Mouse (Mus musculus): ENCODE measurements around the gene Grk1. TPM values are rescaled to one million over a fixed set of nuclear protein-coding genes. Genes with fewer than 3 reads are reported as not detected.

Grk1 gene
- total and polyA plus RNA-seq, 3 experiments = not detected

DNA sequence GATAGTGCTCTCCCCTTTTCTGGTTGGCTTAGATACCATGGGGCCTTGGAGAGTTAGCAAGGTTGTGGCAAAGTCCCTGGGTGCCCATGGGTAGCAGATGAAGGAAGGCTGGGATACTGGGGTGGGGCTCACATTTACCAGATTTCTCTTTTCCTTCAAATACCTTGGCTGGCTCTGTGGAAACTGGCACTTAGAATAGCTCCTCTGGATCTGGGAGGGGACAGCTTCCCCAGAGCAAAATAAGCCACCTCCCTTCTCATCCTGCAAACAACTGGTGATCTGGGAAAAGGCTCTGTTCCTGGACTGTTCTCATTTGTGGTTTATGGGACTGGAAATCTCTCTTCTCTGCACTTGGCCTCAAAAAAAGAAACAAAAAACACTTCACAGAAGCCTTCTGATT lies 26.0 kb downstream of the Grk1 start:
- Histone ChIP-seq H3K4me2 (ENCODE audit: insufficient read depth, low read depth, poor library complexity, severe bottlenecking) (no peak overlapping the region), H3K27ac (ENCODE audit: insufficient read depth, low read depth) (no peak overlapping the region), H3K4me3 (replicated peaks in 1 of 3; ENCODE audit: low read depth in 2 of 3, low read length in 2 of 3, poor library complexity in 1 of 3) (no peak overlapping the region), H3K79me2 (replicated peaks; ENCODE audit: control insufficient read depth, extremely low read depth, insufficient read depth, poor library complexity, severe bottlenecking) (no peaks in the 10 kb centered on the region), H3K4me1 (ENCODE audit: control insufficient read depth in 1 of 2, insufficient read depth in 2 of 2) (peaks cover 0 to 2% of the 10 kb centered on the region in 2 experiments; a peak in 1 of 4 replicates), H3K9me3 (replicated peaks; ENCODE audit: low read length) (peaks cover 5% of the 10 kb centered on the region), H3K36me3 (replicated peaks in 1 of 2; ENCODE audit: control insufficient read depth in 1 of 2, insufficient read depth in 1 of 2, low read length in 1 of 2) (no peaks in the 10 kb centered on the region), H3K27me3 (replicated peaks) (peaks cover 90% of the 10 kb centered on the region), H3K9ac (ENCODE audit: insufficient read depth, low read depth) (no peak overlapping the region)
- TF ChIP-seq USF2 (conservative IDR thresholded peaks at IDR 0.05; ENCODE audit: low read depth, low read length) = no peak
- TF ChIP-seq SMC3 (IDR thresholded peaks at IDR 0.05; ENCODE audit: low read depth, low read length) = no peak
- TF ChIP-seq PAX5 (IDR thresholded peaks at IDR 0.05; ENCODE audit: low read length) = no peak
- TF ChIP-seq TBP (conservative IDR thresholded peaks at IDR 0.05; ENCODE audit: low read depth, low read length) = no peak
- TF ChIP-seq GABPA (IDR thresholded peaks at IDR 0.05; ENCODE audit: insufficient replicate concordance, low read depth, low read length) = no peak
- TF ChIP-seq CTCF (conservative IDR thresholded peaks at IDR 0.05 in 1 of 2, IDR thresholded peaks at IDR 0.05 in 1 of 2; ENCODE audit: low read depth in 2 of 2, low read length in 2 of 2) = no peak
- TF ChIP-seq ZC3H11A (IDR thresholded peaks at IDR 0.05; ENCODE audit: low read depth, low read length) = no peak
- no peak for TF ChIP-seq USF1 (IDR thresholded peaks at IDR 0.05; ENCODE audit: low read depth, low read length)
- TF ChIP-seq MAFK (IDR thresholded peaks at IDR 0.05; ENCODE audit: insufficient replicate concordance, low read length) = no peak
- no peak for TF ChIP-seq IRF4 (IDR thresholded peaks at IDR 0.05; ENCODE audit: low read depth, low read length)
- TF ChIP-seq POLR2A (IDR thresholded peaks at IDR 0.05; ENCODE audit: low read depth, low read length) = no peak
- TF ChIP-seq JUND (conservative IDR thresholded peaks at IDR 0.05; ENCODE audit: low read depth, low read length) = no peak
- TF ChIP-seq HCFC1 (IDR thresholded peaks at IDR 0.05; ENCODE audit: low read depth, low read length) = no peak
- no peak for TF ChIP-seq RAD21 (IDR thresholded peaks at IDR 0.05; ENCODE audit: low read depth, low read length)
- dilution Hi-C loops (cut with MboI; ENCODE audit: extremely low pct_ligation_motif_present, extremely low pct_unique_long_range_greater_than_20kb, low sequenced_read_pairs) (no loop called here), in situ Hi-C loops (cut with MboI; ENCODE audit: low pct_ligation_motif_present, low pct_unique_long_range_greater_than_20kb, low sequenced_read_pairs) (no loop called here)
- no peak for DNase-seq (ENCODE audit: extremely low read depth)

DNA sequence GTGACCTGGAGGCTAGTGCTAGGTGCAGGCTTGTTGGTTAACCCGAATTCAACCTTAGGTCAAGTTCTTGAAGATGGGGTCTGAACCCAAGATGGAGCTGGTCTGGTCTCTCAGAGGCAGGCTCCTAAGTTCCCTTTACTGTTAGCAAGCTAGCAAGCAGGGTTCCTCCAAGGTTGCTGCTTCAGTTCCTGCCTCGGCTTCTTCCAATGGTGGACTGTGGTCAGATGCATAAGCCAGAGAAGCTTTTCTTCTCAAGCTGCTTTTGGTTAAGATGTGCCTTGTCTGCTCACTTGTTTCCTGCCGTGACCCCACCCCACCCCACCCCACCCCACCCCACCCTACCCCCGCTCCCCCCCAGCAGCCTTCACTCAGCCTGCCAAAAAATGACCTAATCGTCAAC lies 28.2 kb downstream of the Grk1 start:
- no peaks in the 10 kb centered on the region for H3K79me2 ChIP-seq (replicated peaks; ENCODE audit: control insufficient read depth, extremely low read depth, insufficient read depth, poor library complexity, severe bottlenecking)
- no peak overlapping the region for H3K27ac ChIP-seq (ENCODE audit: insufficient read depth, low read depth)
- peaks cover 5% of the 10 kb centered on the region for H3K9me3 ChIP-seq (replicated peaks; ENCODE audit: low read length)
- no peak overlapping the region for H3K4me2 ChIP-seq (ENCODE audit: insufficient read depth, low read depth, poor library complexity, severe bottlenecking)
- no peaks in the 10 kb centered on the region for H3K36me3 ChIP-seq (replicated peaks in 1 of 2; ENCODE audit: control insufficient read depth in 1 of 2, insufficient read depth in 1 of 2, low read length in 1 of 2)
- H3K9ac ChIP-seq (ENCODE audit: insufficient read depth, low read depth) = no peak overlapping the region
- no peak for DNase-seq (ENCODE audit: extremely low read depth)
- dilution Hi-C loops (cut with MboI; ENCODE audit: extremely low pct_ligation_motif_present, extremely low pct_unique_long_range_greater_than_20kb, low sequenced_read_pairs) (no loop called here), in situ Hi-C loops (cut with MboI; ENCODE audit: low pct_ligation_motif_present, low pct_unique_long_range_greater_than_20kb, low sequenced_read_pairs) (no loop called here)
- no peak for TF ChIP-seq IRF4 (IDR thresholded peaks at IDR 0.05; ENCODE audit: low read depth, low read length)
- TF ChIP-seq RCOR1 (conservative IDR thresholded peaks at IDR 0.05; ENCODE audit: low read depth, low read length) = no peak
- TF ChIP-seq SMC3 (IDR thresholded peaks at IDR 0.05; ENCODE audit: low read depth, low read length) = no peak
- no peak for TF ChIP-seq RAD21 (IDR thresholded peaks at IDR 0.05; ENCODE audit: low read depth, low read length)
- TF ChIP-seq SIN3A (IDR thresholded peaks at IDR 0.05; ENCODE audit: low read length) = no peak
- no peak for TF ChIP-seq MAZ (IDR thresholded peaks at IDR 0.05; ENCODE audit: low read depth, low read length)
- TF ChIP-seq EP300 (IDR thresholded peaks at IDR 0.05; ENCODE audit: low read length) = no peak
- TF ChIP-seq PAX5 (IDR thresholded peaks at IDR 0.05; ENCODE audit: low read length) = no peak
- TF ChIP-seq USF2 (conservative IDR thresholded peaks at IDR 0.05; ENCODE audit: low read depth, low read length) = no peak
- no peak for TF ChIP-seq BHLHE40 (IDR thresholded peaks at IDR 0.05; ENCODE audit: low read depth, low read length)
- TF ChIP-seq POLR2A (IDR thresholded peaks at IDR 0.05; ENCODE audit: low read depth, low read length) = no peak
- no peak for TF ChIP-seq JUN (IDR thresholded peaks at IDR 0.05; ENCODE audit: insufficient read depth, low read depth, low read length)
- TF ChIP-seq ZMIZ1 (IDR thresholded peaks at IDR 0.05; ENCODE audit: low read depth, low read length) = no peak
- no peak for TF ChIP-seq MYC (IDR thresholded peaks at IDR 0.05; ENCODE audit: low read depth, low read length)
- no peak for TF ChIP-seq MEF2A (IDR thresholded peaks at IDR 0.05; ENCODE audit: borderline replicate concordance, low read depth, low read length)
- no peak for TF ChIP-seq CHD2 (IDR thresholded peaks at IDR 0.05; ENCODE audit: low read length)
- TF ChIP-seq GABPA (IDR thresholded peaks at IDR 0.05; ENCODE audit: insufficient replicate concordance, low read depth, low read length) = no peak
- TF ChIP-seq ZNF384 (IDR thresholded peaks at IDR 0.05; ENCODE audit: low read depth, low read length) = no peak
- no peak for TF ChIP-seq ZC3H11A (IDR thresholded peaks at IDR 0.05; ENCODE audit: low read depth, low read length)
- no peak for TF ChIP-seq ELF1 (IDR thresholded peaks at IDR 0.05; ENCODE audit: low read depth, low read length)
- peaks cover 89% of the 10 kb centered on the region for H3K27me3 ChIP-seq (replicated peaks)
- no peak overlapping the region for H3K4me3 ChIP-seq (replicated peaks in 1 of 3; ENCODE audit: low read depth in 2 of 3, low read length in 2 of 3, poor library complexity in 1 of 3)
- peaks cover 0 to 1% of the 10 kb centered on the region in 2 experiments; a peak in 1 of 4 replicates for H3K4me1 ChIP-seq (ENCODE audit: control insufficient read depth in 1 of 2, insufficient read depth in 2 of 2)
